Mouse (Mus musculus) embryonic facial prominence, embryonic 12.5 days (tissue): ENCODE results near the gene Atxn7l1. TPM values are rescaled to one million over a fixed set of nuclear protein-coding genes. Genes with fewer than 3 reads are reported as not detected.

Source experiments
- ATAC-seq: fragments of 200-750 bp; cut with Nextera tagmentation; 2 replicates; pipeline ENCODE4 v1.8.0; 2017; ENCODE audit not compliant: insufficient number of reproducible peaks, insufficient read depth, low FRiP score, low TSS enrichment
- H3K27ac ChIP-seq: fragments of 300-500 bp; sonication (generic); 2 replicates; pipeline ENCODE4 v1.5.1; 2016; ENCODE audit warnings: mild to moderate bottlenecking
- H3K27me3 ChIP-seq: fragments of 300-500 bp; sonication (generic); 2 replicates; pipeline ENCODE4 v1.6.1; 2016; ENCODE audit warnings: mild to moderate bottlenecking, moderate library complexity
- H3K36me3 ChIP-seq: fragments of 300-500 bp; sonication (generic); 2 replicates; pipeline ENCODE4 v1.6.1; 2016; ENCODE audit warnings: mild to moderate bottlenecking
- H3K4me1 ChIP-seq: fragments of 300-500 bp; sonication (generic); 2 replicates; pipeline ENCODE4 v1.6.1; 2016
- H3K4me2 ChIP-seq: fragments of 300-500 bp; sonication (generic); replicated peaks from 2 replicates; pipeline ENCODE4 v1.6.1; 2016; ENCODE audit warnings: mild to moderate bottlenecking, moderate library complexity
- H3K4me3 ChIP-seq: fragments of 300-500 bp; sonication (generic); 2 replicates; pipeline ENCODE4 v1.5.1; 2016; ENCODE audit warnings: mild to moderate bottlenecking
- H3K9ac ChIP-seq: fragments of 300-500 bp; sonication (generic); 2 replicates; pipeline ENCODE4 v1.6.1; 2016; ENCODE audit warnings: mild to moderate bottlenecking, moderate library complexity
- H3K9me3 ChIP-seq: fragments of 300-500 bp; sonication (generic); 2 replicates; pipeline ENCODE4 v1.6.1; 2016; ENCODE audit warnings: mild to moderate bottlenecking, moderate library complexity
- WGBS: fragments of 180-500 bp; shearing (Covaris S2); methylation state at CpG from one replicate; pipeline ENCODE4 v1.1.7; 2016; 5-methylcytosine and 5-hydroxymethylcytosine counted together
- polyA plus RNA-seq: library from polyadenylated mRNA; unstranded; fragments of >200 nt; fragmentation: Nextera tagmentation; extraction: Ambion mirVana; gene quantifications from 2 replicates; pipeline ENCODE4 v1.2.1, GENCODE M21; 2016

The Atxn7l1 gene
- polyA plus RNA-seq, 1 experiment from 2014 or later, result 10.9 TPM

DNA sequence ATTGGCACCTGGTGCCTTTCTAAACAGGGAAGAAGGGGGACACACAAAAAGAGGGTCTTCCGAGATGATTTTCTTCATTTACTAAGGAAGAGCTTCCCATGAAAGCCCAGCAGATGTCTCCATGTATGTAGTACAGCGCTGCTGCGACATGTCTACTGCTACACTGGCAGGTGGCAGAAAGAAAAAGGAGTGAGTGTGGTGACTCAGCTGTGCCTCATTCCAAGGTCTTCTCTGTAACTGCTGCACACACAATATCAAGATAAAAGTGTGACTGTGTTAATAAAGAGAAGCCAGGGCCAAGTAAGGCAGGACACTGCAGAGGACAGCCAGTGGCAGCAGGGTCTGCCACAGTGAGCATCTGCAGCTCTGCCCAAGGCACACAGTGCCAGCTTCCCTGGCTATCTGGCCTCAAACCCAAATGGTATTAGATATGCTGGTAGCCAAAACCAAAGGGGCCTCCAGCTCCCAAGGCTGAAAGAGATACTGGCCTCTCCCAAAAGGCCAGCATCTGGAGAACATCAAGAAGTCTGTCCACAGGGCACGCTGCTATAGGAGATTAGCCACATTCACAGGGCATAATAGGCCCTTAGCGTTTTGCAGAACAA, 212.5 kb downstream of the Atxn7l1 start:
- Histone ChIP-seq H3K4me2 (no peak overlapping the region), H3K27ac (no peak overlapping the region)
- no peak for ATAC-seq

DNA sequence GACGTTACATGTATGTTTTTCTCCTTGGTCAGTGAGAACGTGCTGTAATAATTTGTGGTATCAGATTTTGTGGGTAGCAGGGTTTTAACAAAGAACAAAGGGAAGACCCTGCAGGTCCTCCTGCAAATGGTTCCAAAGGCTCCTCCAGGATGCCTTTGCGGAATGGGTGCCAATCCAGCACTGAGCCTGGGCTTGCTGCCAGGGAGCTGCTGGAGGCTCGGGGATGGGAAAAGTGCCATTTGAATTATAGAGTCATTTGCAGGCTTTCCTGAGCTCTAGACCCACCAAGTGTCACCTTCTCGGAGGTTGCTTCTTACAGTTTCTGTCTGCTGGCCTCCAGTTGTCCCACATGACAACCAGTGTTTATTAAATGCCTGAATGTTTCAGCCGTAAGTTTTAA, 213.2 kb downstream of the Atxn7l1 start:
- WGBS, result 73% methylated on average over 6 of the region's 6 CpGs

More for the DNA sequence above, 212.5 kb downstream of the Atxn7l1 start:
- H3K27me3 ChIP-seq, result no peaks in the 10 kb centered on the region
- no peaks in the 10 kb centered on the region for H3K4me1 ChIP-seq
- H3K36me3 ChIP-seq, result no peaks in the 10 kb centered on the region
- WGBS, result 84% methylated on average over 5 of the region's 5 CpGs
- H3K9me3 ChIP-seq, result no peaks in the 10 kb centered on the region
- H3K9ac ChIP-seq, result no peak overlapping the region
- H3K4me3 ChIP-seq, result no peak overlapping the region

DNA sequence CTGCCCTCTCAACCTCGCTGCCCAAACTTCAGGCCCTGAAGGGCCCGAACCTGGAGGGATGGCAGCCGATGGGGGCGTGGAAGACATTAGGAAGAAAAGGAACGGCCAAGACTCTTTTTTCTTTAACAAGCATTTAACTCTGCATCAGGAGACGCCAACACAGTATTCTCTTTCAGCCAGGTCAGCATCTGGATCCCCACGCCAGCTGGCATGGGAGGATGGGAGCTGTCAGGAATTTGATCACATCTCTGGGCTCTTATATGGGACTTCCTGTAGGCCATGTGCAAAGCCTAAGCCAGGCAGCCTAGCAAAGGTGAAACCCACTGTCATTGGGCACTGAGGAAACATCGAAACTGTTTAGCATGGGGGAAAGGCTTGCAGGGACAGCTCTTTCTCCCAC, 217.0 kb downstream of the Atxn7l1 start:
- Histone ChIP-seq H3K27ac (no peak overlapping the region), H3K27me3 (no peaks in the 10 kb centered on the region), H3K4me1 (no peaks in the 10 kb centered on the region), H3K4me2 (no peak overlapping the region), H3K4me3 (no peak overlapping the region), H3K9me3 (no peaks in the 10 kb centered on the region), H3K9ac (no peak overlapping the region), H3K36me3 (peaks cover 7% of the 10 kb centered on the region; the same call in 1 of the 2 replicates)
- no peak for ATAC-seq
- 67% methylated on average over 8 of the region's 8 CpGs for WGBS

More for the DNA sequence above, 213.2 kb downstream of the Atxn7l1 start:
- Histone ChIP-seq H3K36me3 (no peaks in the 10 kb centered on the region), H3K4me2 (no peak overlapping the region), H3K9ac (no peak overlapping the region), H3K4me3 (no peak overlapping the region), H3K9me3 (no peaks in the 10 kb centered on the region), H3K4me1 (no peaks in the 10 kb centered on the region), H3K27me3 (no peaks in the 10 kb centered on the region), H3K27ac (no peak overlapping the region)
- ATAC-seq, result no peak

DNA sequence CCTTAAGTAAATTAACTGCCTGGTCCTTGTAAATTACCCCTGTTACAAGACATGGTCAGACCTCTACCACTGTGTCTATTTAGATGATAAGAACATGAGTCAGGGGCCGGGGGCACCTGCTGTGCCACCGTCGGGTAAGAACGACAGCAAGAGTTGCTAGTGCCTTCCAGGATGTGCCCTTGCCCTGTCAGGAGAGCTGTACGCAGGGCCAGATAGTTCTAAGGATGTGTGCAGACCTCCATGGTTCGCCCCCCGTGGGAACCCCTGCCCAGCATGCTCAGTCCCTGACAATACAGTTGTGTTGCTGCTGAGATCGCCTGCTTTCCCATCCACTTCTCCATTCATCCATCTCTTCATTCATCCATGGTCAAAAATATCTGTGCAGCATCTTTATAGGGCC, 217.6 kb downstream of the Atxn7l1 start:
- H3K9ac ChIP-seq, result no peak overlapping the region

DNA sequence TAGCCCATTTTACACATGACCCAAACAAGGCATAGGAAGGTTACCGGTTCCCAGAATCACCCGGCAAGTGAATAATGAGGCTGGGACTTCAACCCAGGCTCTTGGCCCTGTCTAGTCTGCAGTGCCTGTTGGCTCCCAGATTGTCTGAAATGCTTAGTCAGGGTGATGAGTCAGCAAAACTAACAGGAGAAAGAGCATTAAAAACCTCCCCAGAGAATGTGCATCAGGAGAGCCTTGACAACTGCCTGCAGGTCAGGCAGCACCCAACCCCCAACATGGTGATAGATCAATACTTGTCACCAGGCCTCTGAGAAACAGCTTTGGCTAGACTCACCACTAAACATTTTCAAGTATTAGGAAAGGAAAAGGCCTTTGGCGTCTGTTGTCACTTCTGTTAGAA, 222.1 kb downstream of the Atxn7l1 start:
- no peaks in the 10 kb centered on the region for H3K9me3 ChIP-seq
- WGBS, result 91% methylated on average over 3 of the region's 3 CpGs
- ATAC-seq, result no peak
- no peak overlapping the region for H3K9ac ChIP-seq
- H3K36me3 ChIP-seq, result peaks cover 7% of the 10 kb centered on the region; the same call in 1 of the 2 replicates
- no peaks in the 10 kb centered on the region for H3K4me1 ChIP-seq
- no peak overlapping the region for H3K27ac ChIP-seq
- H3K4me2 ChIP-seq, result no peak overlapping the region
- H3K4me3 ChIP-seq, result no peak overlapping the region
- no peaks in the 10 kb centered on the region for H3K27me3 ChIP-seq

More for the DNA sequence above, 217.6 kb downstream of the Atxn7l1 start:
- 84% methylated on average over 8 of the region's 8 CpGs for WGBS
- H3K4me1 ChIP-seq, result no peaks in the 10 kb centered on the region
- peaks cover 7% of the 10 kb centered on the region; the same call in 1 of the 2 replicates for H3K36me3 ChIP-seq
- H3K4me3 ChIP-seq, result no peak overlapping the region
- no peaks in the 10 kb centered on the region for H3K27me3 ChIP-seq
- no peak for ATAC-seq
- H3K9me3 ChIP-seq, result no peaks in the 10 kb centered on the region
- H3K27ac ChIP-seq, result no peak overlapping the region
- no peak overlapping the region for H3K4me2 ChIP-seq

DNA sequence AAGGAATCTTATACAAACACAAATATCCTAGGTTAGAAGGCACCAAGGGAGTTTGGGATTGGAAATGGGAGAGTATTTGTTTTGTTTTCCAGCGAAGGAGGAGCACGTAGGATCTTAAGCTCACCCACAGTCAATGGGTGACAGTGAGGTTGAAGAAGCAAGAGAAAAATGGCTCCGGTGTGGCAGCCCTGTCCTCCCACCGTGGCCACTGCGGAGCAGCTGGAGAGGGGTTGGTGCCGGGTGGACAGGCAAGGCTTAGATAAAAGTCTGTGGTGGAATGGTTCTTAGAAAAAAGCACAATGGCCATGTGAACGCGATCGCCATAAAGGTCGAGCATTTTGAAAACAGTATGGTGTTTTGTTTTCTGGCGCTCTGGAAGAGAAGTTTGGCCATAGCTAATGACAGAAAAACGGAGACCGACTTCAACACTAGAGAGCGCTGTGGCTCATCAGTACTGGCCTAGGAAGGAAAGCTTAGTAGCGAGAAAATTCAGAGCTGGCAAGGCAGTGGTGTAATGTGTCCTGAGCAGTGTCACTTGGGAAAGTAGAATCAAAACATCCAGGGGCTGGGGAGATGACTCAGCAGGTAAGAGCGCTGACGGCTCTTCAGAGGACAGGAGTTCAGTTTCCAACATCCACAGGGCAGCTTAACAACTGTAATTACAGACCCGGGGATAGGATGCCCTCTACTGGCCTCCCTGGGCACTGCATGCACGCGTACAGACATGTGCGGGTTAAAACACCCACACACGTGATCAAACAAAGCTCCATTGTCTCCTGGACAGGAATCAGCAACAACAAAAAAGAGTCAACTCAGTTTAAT, 232.3 kb downstream of the Atxn7l1 start:
- H3K36me3 ChIP-seq, result no peaks in the 10 kb centered on the region
- 0 out of 2 replicates have a peak, but pooled peaks have one; percentile 56 for ATAC-seq
- H3K27me3 ChIP-seq, result no peaks in the 10 kb centered on the region
- peaks cover 8% of the 10 kb centered on the region; the same call in 1 of the 2 replicates for H3K4me1 ChIP-seq
- no peak overlapping the region for H3K27ac ChIP-seq
- H3K9ac ChIP-seq, result no peak overlapping the region
- H3K9me3 ChIP-seq, result no peaks in the 10 kb centered on the region
- peak overlapping the region; percentile 35 for H3K4me2 ChIP-seq
- 19% methylated on average over 22 of the region's 22 CpGs for WGBS
- peak overlapping the region; percentile 14; the same call in 1 of the 2 replicates for H3K4me3 ChIP-seq

DNA sequence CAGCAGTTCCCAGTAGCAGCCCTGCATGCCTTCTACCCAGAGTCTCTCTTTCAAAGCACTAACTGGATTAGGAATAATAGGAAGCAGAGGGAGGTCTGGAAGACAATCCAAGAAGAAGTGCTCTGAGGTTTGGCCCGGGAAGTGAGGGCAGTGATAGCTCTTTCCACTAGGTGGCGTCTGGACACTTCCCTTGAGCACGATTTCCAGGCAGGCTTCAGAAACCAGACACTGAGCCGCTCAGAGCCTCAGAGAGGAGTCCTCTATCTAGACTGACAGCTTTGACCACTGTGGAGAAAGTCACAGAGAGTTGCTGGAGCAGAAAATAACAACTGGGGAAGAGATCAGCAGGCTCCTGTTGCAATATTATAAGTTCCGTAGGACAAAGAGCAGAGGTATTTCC, 241.3 kb downstream of the Atxn7l1 start:
- Histone ChIP-seq H3K4me3 (no peak overlapping the region), H3K9ac (no peak overlapping the region), H3K4me1 (no peaks in the 10 kb centered on the region), H3K27me3 (no peaks in the 10 kb centered on the region; the same call in 1 of the 2 replicates), H3K4me2 (no peak overlapping the region), H3K27ac (no peak overlapping the region), H3K9me3 (no peaks in the 10 kb centered on the region), H3K36me3 (no peaks in the 10 kb centered on the region)
- ATAC-seq, result peak; percentile 64; the same call in 1 of the 2 replicates
- 6% methylated on average over 5 of the region's 5 CpGs for WGBS

DNA sequence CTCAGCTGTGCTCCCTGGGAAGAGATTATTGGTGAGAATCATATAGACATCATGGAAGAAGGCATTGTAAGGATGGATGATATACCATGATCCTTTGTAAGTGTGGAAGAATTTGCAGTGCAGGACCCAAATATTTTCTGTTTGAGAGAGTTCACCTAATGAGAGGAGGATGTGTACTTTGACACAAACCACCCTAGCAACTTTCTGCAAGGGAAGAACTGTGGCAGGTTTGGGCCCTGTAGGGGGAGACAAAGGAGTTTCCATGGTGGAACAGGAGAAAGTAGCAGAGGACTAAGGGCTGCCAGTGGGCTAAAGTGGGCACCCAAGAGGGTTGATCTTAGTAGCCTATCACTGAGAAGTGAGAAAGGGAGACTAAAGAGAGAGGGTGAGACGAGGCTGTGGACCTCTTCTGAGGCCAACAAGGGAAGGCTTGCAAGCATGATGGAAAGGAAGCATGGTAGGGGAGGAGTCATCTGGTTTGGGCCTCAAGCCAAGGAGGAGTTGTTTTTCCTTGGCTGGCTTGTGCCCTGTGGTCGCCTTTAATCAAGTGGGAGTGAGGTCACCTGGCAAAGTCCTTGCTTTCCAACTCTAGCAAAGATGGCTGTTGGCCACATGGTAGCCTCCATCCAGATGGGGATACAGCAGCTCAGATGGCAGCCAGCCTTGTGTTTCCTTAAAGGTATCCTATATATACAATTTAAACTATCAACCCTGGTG, 243.5 kb downstream of the Atxn7l1 start:
- H3K27ac ChIP-seq, result no peak overlapping the region
- H3K27me3 ChIP-seq, result peaks cover 3% of the 10 kb centered on the region
- ATAC-seq, result no peak
- H3K36me3 ChIP-seq, result no peaks in the 10 kb centered on the region
- H3K4me2 ChIP-seq, result no peak overlapping the region
- H3K4me3 ChIP-seq, result no peak overlapping the region
- WGBS, result 64% methylated on average over 2 of the region's 2 CpGs
- no peaks in the 10 kb centered on the region for H3K9me3 ChIP-seq
- no peaks in the 10 kb centered on the region for H3K4me1 ChIP-seq
- no peak overlapping the region for H3K9ac ChIP-seq

DNA sequence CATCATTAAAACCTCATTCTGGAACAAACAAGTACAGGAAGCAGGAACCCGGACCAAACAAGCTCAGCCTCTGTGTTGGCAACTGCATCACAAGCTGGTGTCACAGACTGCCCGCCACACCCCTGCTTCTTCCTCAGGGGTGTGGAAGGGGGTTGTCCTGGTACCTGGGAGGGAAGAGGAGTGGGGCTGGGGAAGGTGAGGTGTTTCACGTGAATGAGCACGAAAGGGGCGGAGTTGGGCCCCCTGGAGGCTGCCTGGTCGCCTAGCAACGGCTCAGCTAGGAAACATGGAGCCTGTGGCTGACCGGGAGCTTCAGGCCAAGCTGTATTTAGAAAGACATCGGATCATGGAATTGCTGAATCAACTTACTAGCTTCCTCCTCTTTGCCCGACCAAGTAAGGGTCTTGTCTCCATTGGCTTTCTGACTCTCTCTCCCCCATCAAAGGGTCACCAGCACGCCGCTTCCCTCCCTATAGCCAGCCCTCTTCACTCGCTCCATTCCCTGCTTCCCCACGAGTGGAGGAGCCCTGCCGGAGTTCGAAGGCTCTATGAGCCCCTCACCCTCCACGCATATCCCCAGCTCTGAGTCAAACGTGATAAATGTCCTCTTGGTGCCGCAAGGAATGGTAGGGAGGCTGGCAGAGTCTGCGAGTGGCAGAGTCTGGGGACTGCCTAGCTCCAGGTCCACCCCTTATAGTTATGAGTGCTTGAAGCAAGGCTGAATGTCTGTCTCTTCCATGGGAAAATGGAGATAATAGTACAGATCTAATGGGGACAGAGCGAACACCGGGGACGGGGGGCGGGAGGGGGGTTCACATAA, 247.5 kb downstream of the Atxn7l1 start, which contains the start of gene Efcab10:
TSS of gene Efcab10 (plus strand) at position 51 of the 820 bp plus-strand sequence.
- peaks cover 3% of the 10 kb centered on the region; the same call in 1 of the 2 replicates for H3K27me3 ChIP-seq
- no peaks in the 10 kb centered on the region for H3K36me3 ChIP-seq
- H3K9me3 ChIP-seq, result no peaks in the 10 kb centered on the region
- peak within 1 kb of the TSS; percentile 33; the same call in 1 of the 2 replicates for H3K9ac ChIP-seq
- 0 out of 2 replicates have a peak, but pooled peaks have one; percentile 22 for ATAC-seq
- no peak within 1 kb of the TSS for H3K27ac ChIP-seq
- 11% methylated on average over 24 of the region's 24 CpGs for WGBS
- H3K4me3 ChIP-seq, result peak within 1 kb of the TSS; percentile 30
- no peaks in the 10 kb centered on the region for H3K4me1 ChIP-seq
- H3K4me2 ChIP-seq, result peak within 1 kb of the TSS; percentile 57

DNA sequence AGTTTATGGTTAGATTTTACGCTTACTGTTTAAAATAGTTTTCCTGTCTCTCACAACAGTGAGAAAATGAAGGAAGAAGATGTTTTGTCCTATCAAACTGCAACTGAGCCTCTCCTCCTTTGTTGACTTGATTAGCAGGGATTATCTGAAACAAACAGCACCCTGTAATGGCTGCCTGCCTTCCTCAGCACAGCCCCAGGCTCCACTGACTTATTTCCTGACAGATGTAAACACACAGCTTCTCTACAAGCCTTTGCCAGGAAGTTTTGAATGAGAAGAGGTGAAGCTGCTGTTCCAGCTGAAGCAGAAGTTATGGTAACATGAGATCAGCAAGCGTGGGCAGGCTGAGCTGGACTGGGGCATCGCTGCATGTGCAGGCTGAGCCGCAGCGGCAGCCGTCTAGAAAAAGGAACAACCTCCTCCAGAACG, 255.8 kb downstream of the Atxn7l1 start:
- no peaks in the 10 kb centered on the region for H3K36me3 ChIP-seq
- no peaks in the 10 kb centered on the region for H3K4me1 ChIP-seq
- H3K9me3 ChIP-seq, result no peaks in the 10 kb centered on the region
- H3K27ac ChIP-seq, result no peak overlapping the region
- WGBS, result 21% methylated on average over 7 of the region's 7 CpGs
- H3K27me3 ChIP-seq, result no peaks in the 10 kb centered on the region
- H3K4me3 ChIP-seq, result no peak overlapping the region
- H3K4me2 ChIP-seq, result no peak overlapping the region
- ATAC-seq, result no peak
- H3K9ac ChIP-seq, result no peak overlapping the region

DNA sequence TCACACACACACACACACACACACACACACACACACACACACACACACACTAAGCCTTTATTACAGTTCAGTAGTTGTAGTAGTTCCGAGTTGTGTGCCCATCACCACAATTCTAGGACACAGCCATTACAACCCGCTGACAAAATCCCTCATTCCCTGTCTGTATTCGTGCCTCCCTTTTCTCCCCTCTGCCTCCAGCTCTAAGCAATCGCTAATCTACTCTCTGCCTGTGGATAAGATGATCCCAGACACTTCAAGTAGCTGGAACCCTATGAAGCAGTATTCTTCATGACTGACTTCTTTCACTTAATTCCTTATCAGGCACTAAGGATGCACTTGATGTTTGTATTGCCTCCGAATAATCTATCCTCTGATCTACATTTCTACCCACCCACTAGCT, 257.5 kb downstream of the Atxn7l1 start:
- no peak for ATAC-seq
- Histone ChIP-seq H3K4me3 (no peak overlapping the region), H3K27ac (no peak overlapping the region), H3K27me3 (no peaks in the 10 kb centered on the region), H3K9ac (no peak overlapping the region), H3K9me3 (no peaks in the 10 kb centered on the region), H3K4me2 (no peak overlapping the region), H3K36me3 (no peaks in the 10 kb centered on the region), H3K4me1 (no peaks in the 10 kb centered on the region)
- WGBS, result 60% methylated on average over 5 of the region's 5 CpGs
